Mouse (Mus musculus) lung, embryonic 14.5 days (tissue): ENCODE data around the gene Prrt4. TPM values are rescaled to one million over a fixed set of nuclear protein-coding genes. Genes with fewer than 3 reads are reported as not detected.

Experiments used
- ATAC-seq: fragments of 200-750 bp; cut with Nextera tagmentation; 2 replicates; pipeline ENCODE4 v1.8.0; 2017; ENCODE audit warnings: mild to moderate bottlenecking, moderate TSS enrichment, moderate library complexity; ENCODE audit not compliant: insufficient read depth
- DNase-seq: peaks from one replicate; pipeline ENCODE4 v3.0.0-alpha.2; 2015
- H3K27ac ChIP-seq: fragments of 300-500 bp; sonication (generic); 2 replicates; pipeline ENCODE4 v1.5.1; 2014; ENCODE audit warnings: low read depth, mild to moderate bottlenecking, moderate library complexity
- H3K27me3 ChIP-seq: fragments of 300-500 bp; sonication (generic); 2 replicates; pipeline ENCODE4 v1.6.1; 2014; ENCODE audit warnings: low read length, control low read depth; ENCODE audit not compliant: insufficient read depth
- H3K36me3 ChIP-seq: fragments of 300-500 bp; sonication (generic); 2 replicates; pipeline ENCODE4 v1.6.1; 2014; ENCODE audit warnings: control low read depth; ENCODE audit not compliant: insufficient read depth
- H3K4me1 ChIP-seq: fragments of 300-500 bp; sonication (generic); 2 replicates; pipeline ENCODE4 v1.6.1; 2014; ENCODE audit warnings: antibody characterized with exemption, control low read depth; ENCODE audit not compliant: insufficient read depth
- H3K4me2 ChIP-seq: fragments of 300-500 bp; sonication (generic); 2 replicates; pipeline ENCODE4 v1.6.1; 2014; ENCODE audit warnings: mild to moderate bottlenecking
- H3K4me3 ChIP-seq: fragments of 300-500 bp; sonication (generic); 2 replicates; pipeline ENCODE4 v1.5.1; 2014; ENCODE audit warnings: low read depth, low read length
- H3K9ac ChIP-seq: fragments of 300-500 bp; sonication (generic); 2 replicates; pipeline ENCODE4 v1.6.1; 2014
- H3K9me3 ChIP-seq: fragments of 300-500 bp; sonication (generic); 2 replicates; pipeline ENCODE4 v1.6.1; 2016; ENCODE audit warnings: low read depth, low read length, control low read depth
- CTCF ChIP-seq: IDR thresholded peaks from 2 replicates; pipeline ENCODE4 v1.5.1; 2016; ENCODE audit warnings: antibody characterized with exemption, low read depth
- WGBS: fragments of 180-500 bp; shearing (Covaris S2); extraction: QIAGEN DNeasy Blood & Tissue Kit; methylation state at CpG from one replicate; pipeline ENCODE4 v1.1.7; 2014; 5-methylcytosine and 5-hydroxymethylcytosine counted together
- polyA plus RNA-seq: library from polyadenylated mRNA; unstranded; fragments of >200 nt; fragmentation: Nextera tagmentation; extraction: Ambion mirVana; gene quantifications from 2 replicates; pipeline ENCODE4 v1.2.1, GENCODE M21; 2014

Prrt4 gene
- polyA plus RNA-seq, 1 experiment from 2014 or later, result 0.93 TPM

DNA sequence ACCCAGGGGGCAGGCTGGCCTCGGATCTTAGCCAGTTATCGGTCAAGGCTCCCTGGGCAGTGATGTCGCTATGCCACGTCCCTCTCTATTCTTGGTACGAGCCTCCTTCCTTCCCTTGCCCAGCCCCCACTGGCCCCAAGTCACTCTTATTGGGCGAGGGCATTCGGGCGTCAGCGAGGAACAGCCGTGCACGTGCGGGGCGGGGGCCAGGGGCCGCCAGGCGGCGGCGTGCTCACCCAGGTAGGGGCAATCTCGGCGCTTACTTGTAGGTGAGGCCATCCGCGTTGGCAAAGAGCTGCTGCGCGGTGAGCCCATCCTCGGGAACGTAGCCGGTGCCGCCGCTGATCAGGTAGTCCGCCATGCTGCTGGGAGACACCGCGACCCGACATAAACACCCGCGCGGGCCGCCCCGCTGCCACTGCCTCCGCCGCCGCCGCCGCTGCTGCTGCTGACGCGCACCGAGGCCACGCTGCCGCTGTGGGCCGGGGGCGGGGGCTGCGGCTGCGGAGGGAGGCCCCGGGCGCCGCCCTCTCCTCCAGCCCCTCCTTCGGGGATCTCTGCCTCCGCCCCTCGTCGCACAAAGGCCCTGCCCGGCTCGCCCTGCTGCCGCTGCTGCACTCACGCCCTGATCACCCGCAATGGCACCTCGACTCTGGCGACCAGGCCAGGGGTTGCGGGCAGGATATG lies 32.6 kb upstream of the Prrt4 start:
- Histone ChIP-seq H3K4me2 (peak overlapping the region; percentile 88), H3K27me3 (peaks cover 14% of the 10 kb centered on the region; the same call in 1 of the 2 replicates), H3K9me3 (no peaks in the 10 kb centered on the region), H3K36me3 (peaks cover under 1% of the 10 kb centered on the region; the same call in 1 of the 2 replicates), H3K4me1 (peaks cover 5% of the 10 kb centered on the region), H3K27ac (peak overlapping the region; percentile 64; the same call in 1 of the 2 replicates), H3K9ac (peak overlapping the region; percentile 69), H3K4me3 (peak overlapping the region; percentile 71)
- DNase-seq (peak; percentile 91), ATAC-seq (peak; percentile 81)
- peak; percentile 11; the same call in 1 of the 2 replicates for TF ChIP-seq CTCF
- whole genome bisulfite sequencing, result under 1% methylated on average over 57 of the region's 66 CpGs

DNA sequence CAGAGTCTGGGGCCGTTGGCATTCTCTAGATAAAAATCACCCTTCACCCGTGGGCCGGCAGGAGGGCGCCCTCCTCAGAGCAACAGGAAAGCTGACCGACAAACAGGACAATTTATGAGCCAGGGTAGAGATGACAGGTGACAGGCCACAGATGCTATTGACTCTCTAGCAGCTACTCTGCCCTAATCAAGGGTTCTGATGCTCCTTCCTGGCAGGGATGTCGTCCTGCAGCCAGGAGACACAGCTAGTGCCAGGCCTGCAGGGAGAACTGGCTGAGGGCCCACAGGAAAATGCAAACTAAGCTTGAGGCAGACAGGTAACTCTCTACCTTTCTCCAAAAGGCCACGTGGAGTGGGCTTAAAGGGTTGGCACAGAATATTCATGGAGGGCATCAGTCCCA lies 31.8 kb upstream of the Prrt4 start:
- peak overlapping the region; percentile 88 for H3K4me2 ChIP-seq
- 0 out of 2 replicates have a peak, but pooled peaks have one; percentile 5 for TF ChIP-seq CTCF
- DNase-seq (no peak), ATAC-seq (no peak)
- no peak overlapping the region for H3K27ac ChIP-seq
- peaks cover 14% of the 10 kb centered on the region; the same call in 1 of the 2 replicates for H3K27me3 ChIP-seq
- H3K9me3 ChIP-seq, result no peaks in the 10 kb centered on the region
- 6% methylated on average over 7 of the region's 7 CpGs for WGBS
- H3K36me3 ChIP-seq, result peaks cover 6% of the 10 kb centered on the region; the same call in 1 of the 2 replicates
- H3K4me1 ChIP-seq, result peaks cover 5% of the 10 kb centered on the region
- peak overlapping the region; percentile 69 for H3K9ac ChIP-seq
- H3K4me3 ChIP-seq, result peak overlapping the region; percentile 71

DNA sequence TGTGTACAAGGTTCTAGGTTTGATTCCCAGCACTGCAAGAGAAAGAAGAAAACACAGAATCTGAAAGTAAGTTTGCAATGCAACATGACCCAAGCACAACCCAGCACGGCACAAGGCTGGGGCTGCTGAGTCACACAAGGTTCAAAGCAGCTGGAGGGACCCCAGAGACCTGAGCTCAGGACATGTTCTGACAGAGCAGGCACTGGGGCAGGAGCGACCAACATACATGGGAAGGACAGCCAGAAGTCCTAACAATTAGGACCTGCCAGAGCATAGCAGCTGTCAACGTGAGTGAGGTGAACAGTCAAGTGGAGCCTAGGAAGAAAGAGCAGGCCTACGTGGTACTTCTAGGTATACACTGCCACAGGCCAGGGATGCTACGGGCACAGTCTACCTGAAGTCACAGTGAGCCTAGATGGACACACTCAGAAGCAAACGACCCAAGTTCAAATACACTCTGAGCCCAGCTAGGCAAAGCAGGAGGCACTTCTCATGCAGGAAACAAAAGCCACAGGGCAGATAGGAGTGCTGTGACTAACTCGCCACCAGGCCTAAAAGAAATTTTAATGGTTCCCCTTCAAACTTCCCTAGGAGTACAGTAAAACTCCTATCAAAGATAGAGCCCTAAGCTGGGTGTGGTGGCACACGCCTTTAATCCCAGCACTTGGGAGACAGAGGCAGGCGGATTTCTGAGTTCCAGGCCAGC lies 31.0 kb upstream of the Prrt4 start:
- Histone ChIP-seq H3K27me3 (peaks cover 7% of the 10 kb centered on the region; the same call in 1 of the 2 replicates), H3K4me1 (peaks cover 5% of the 10 kb centered on the region), H3K9me3 (no peaks in the 10 kb centered on the region), H3K4me3 (no peak overlapping the region), H3K9ac (no peak overlapping the region), H3K4me2 (peak overlapping the region; percentile 88; the same call in 1 of the 2 replicates), H3K27ac (no peak overlapping the region), H3K36me3 (peaks cover 10% of the 10 kb centered on the region; the same call in 1 of the 2 replicates)
- WGBS, result 73% methylated on average over 9 of the region's 9 CpGs
- ATAC-seq, result no peak
- TF ChIP-seq CTCF, result no peak
- no peak for DNase-seq

DNA sequence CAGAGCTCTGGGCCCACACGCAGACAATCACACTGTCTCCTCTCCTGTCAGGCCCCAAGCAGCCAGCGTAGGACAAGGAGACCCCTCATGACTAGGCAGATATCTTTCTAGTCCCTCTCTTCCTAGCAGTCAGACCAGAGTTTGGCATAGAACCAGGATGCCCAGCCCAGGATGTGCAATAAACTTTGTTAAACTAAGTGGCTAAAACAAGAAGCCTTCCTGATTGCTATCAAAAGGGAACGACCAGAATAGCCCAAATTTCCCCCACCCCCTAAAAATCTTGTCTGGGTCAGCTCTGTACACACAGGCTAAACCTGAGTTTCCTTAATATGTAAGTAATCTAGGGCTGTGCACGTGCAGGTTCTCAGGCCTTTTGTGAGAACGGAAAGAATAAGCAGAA lies 28.8 kb upstream of the Prrt4 start:
- H3K9ac ChIP-seq, result no peak overlapping the region
- WGBS, result 79% methylated on average over 5 of the region's 5 CpGs
- no peak for TF ChIP-seq CTCF

DNA sequence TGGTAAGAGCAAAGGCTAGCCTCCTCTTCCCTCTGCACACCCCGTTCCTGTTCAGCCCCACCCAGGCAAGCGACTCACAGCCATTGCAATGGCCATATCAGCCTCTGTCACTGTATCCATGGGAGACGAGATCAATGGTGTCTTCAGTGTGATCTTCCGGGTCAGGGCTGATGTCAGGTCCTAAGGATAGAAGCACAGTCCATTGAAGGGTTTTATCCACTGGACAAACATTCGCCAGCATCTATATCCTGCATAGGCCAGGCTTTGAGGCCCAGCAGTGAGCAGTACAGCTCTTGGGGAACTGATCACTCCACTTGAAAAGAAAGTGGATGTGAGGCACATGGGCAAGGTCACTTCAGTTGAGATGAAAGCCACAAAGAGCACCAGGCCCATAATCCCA lies 27.6 kb upstream of the Prrt4 start:
- WGBS, result 87% methylated on average over 5 of the region's 5 CpGs
- DNase-seq (no peak), ATAC-seq (no peak)
- Histone ChIP-seq H3K4me3 (no peak overlapping the region), H3K4me2 (no peak overlapping the region), H3K4me1 (peaks cover 5% of the 10 kb centered on the region), H3K27ac (no peak overlapping the region), H3K27me3 (no peaks in the 10 kb centered on the region), H3K36me3 (peaks cover 30% of the 10 kb centered on the region; the same call in 1 of the 2 replicates), H3K9me3 (no peaks in the 10 kb centered on the region), H3K9ac (no peak overlapping the region)
- TF ChIP-seq CTCF, result no peak

More for the DNA sequence above, 28.8 kb upstream of the Prrt4 start:
- Histone ChIP-seq H3K36me3 (peaks cover 29% of the 10 kb centered on the region; the same call in 1 of the 2 replicates), H3K4me1 (peaks cover 5% of the 10 kb centered on the region), H3K27ac (no peak overlapping the region), H3K4me2 (no peak overlapping the region), H3K4me3 (no peak overlapping the region), H3K9me3 (no peaks in the 10 kb centered on the region), H3K27me3 (no peaks in the 10 kb centered on the region)
- no peak for ATAC-seq
- DNase-seq, result no peak

DNA sequence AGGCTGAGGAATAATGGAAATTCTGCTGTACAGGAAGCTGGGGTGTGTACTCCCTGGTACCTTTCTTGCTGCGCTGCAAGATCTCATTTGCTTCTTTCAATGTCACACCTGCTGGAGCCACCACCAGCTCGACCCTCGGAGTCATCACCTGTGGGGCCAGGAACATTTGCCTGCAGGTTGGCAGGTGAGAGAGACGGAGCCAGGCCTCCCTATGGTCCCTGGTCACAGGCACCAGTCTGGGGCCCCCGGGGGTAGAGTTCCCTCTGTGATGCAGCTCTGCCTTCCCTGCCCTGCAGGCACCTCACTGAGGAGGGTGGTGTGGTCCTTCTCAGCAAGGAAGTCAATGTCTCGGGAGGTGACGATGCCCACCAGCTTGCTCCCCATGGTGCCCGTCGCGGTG lies 26.6 kb upstream of the Prrt4 start:
- H3K9me3 ChIP-seq, result no peaks in the 10 kb centered on the region
- H3K4me3 ChIP-seq, result no peak overlapping the region
- no peak overlapping the region for H3K4me2 ChIP-seq
- 94% methylated on average over 10 of the region's 10 CpGs for WGBS
- ATAC-seq (no peak), DNase-seq (no peak)
- no peaks in the 10 kb centered on the region for H3K27me3 ChIP-seq
- no peak for TF ChIP-seq CTCF
- peaks cover 30% of the 10 kb centered on the region; the same call in 1 of the 2 replicates for H3K36me3 ChIP-seq
- no peak overlapping the region for H3K27ac ChIP-seq
- peaks cover 1% of the 10 kb centered on the region for H3K4me1 ChIP-seq
- H3K9ac ChIP-seq, result no peak overlapping the region
